Mouse (Mus musculus): Measurements from ENCODE around the gene Tdrd9. TPM values are rescaled to one million over a fixed set of nuclear protein-coding genes. Genes with fewer than 3 reads are reported as not detected.

The Tdrd9 gene
- polyA plus RNA-seq, 1 experiment from 2014 or later, result 0.16 TPM

DNA sequence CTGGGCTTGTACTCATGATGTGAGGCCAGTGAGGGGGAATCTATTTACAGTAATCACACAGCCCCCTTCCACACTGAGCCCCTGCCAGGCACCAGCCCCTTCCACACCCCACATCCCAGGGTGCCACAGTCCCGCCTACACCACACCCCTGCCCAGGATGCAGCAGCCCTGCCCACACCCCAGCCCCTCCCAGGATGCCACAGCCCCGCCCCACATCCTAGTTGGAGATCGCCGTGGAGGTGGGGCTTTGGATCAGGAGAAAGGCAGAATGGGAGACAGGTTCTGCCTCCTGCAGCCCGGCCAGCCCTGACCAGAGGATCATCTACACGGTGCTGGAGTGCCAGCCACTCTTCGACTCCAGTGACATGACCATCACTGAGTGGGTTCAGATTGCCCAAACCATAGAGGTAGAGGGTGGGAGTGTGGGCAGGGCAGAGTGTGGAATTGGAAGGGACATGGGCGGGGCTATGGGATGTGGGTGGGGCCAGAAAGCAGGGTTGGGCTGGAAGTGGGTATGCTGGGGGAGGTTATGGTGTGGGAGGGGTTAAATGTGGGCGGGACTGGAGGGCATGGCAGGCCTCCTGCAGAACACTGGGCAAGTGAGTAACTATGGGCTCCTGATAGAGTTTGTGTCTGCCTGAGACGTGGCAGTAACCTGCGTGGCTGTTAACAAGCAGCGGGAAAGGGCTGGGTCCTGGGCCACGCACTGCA, 141.5 kb downstream of the Tdrd9 start:
- H3K27ac ChIP-seq (ENCODE audit: low read length), result no peak overlapping the region
- no peak overlapping the region for H3K4me3 ChIP-seq (ENCODE audit: low read length)
- H3K9ac ChIP-seq (ENCODE audit: low read length), result no peak overlapping the region
- H3K4me2 ChIP-seq (ENCODE audit: low read depth, low read length), result no peak overlapping the region
- ATAC-seq (replicated peaks; ENCODE audit: extremely low read depth, insufficient read depth, low FRiP score), result 0 out of 2 replicates have a peak, but pooled peaks have one; percentile 12
- WGBS, result 19% methylated on average over 13 of the region's 13 CpGs
- no peaks in the 10 kb centered on the region for H3K36me3 ChIP-seq (ENCODE audit: control insufficient read depth, insufficient read depth)
- no peaks in the 10 kb centered on the region for H3K9me3 ChIP-seq (replicated peaks; ENCODE audit: control insufficient read depth, low read length)
- peaks cover 11% of the 10 kb centered on the region; the same call in 1 of the 2 replicates for H3K27me3 ChIP-seq (ENCODE audit: control insufficient read depth, insufficient read depth, low read length)
- H3K4me1 ChIP-seq (ENCODE audit: control insufficient read depth, insufficient read depth, low read length), result no peaks in the 10 kb centered on the region

DNA sequence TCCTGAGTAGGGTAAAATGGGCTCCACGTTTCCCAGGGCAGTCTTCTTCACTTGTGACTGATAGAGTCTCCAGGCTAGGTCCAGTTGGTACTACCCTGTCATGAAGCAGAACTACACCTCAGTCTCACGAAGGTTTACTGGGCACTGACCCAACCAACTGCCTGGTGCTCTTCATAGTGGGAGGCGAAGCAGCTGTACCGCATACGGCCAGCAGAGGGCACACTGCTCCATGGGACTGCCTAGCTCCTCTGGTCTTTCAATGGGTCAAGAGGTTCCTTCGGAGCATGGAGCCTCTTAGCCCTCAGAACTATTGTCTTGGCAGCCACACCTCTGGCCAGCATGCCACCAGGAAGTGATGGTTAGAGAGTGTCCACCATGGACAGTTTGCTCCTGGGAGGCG, 142.4 kb downstream of the Tdrd9 start:
- no peak for ATAC-seq (replicated peaks; ENCODE audit: extremely low read depth, insufficient read depth, low FRiP score)
- Histone ChIP-seq H3K9ac (ENCODE audit: low read length) (no peak overlapping the region), H3K27ac (ENCODE audit: low read length) (no peak overlapping the region), H3K36me3 (ENCODE audit: control insufficient read depth, insufficient read depth) (no peaks in the 10 kb centered on the region), H3K4me3 (ENCODE audit: low read length) (no peak overlapping the region), H3K9me3 (replicated peaks; ENCODE audit: control insufficient read depth, low read length) (no peaks in the 10 kb centered on the region), H3K4me1 (ENCODE audit: control insufficient read depth, insufficient read depth, low read length) (no peaks in the 10 kb centered on the region), H3K27me3 (ENCODE audit: control insufficient read depth, insufficient read depth, low read length) (peaks cover 12% of the 10 kb centered on the region; the same call in 1 of the 2 replicates), H3K4me2 (ENCODE audit: low read depth, low read length) (no peak overlapping the region)
- whole genome bisulfite sequencing, result 12% methylated on average over 7 of the region's 7 CpGs

DNA sequence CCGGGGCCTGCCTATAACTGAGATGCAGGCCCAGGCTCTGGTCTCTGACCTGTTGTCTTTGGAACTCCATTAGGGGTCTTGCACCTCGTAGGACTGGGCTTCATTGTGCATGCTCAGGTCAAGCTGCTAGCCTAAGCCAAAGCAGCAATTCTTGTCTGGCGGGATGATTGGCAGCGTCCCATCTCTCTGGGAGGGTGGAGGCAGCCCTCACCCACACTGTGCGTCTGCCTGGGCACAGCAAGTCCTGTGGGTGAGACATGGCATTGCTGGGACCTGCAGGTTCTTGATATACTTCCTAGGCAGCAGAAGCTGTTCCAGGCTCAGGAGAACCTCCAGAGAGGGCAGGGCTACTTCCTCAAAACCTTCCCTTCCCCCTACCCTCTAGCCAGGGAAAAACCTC, 145.6 kb downstream of the Tdrd9 start:
- Histone ChIP-seq H3K36me3 (ENCODE audit: control insufficient read depth, insufficient read depth) (no peaks in the 10 kb centered on the region), H3K4me3 (ENCODE audit: low read length) (no peak overlapping the region), H3K27ac (ENCODE audit: low read length) (no peak overlapping the region), H3K9ac (ENCODE audit: low read length) (no peak overlapping the region), H3K4me2 (ENCODE audit: low read depth, low read length) (no peak overlapping the region), H3K27me3 (ENCODE audit: control insufficient read depth, insufficient read depth, low read length) (peaks cover 14% of the 10 kb centered on the region; the same call in 1 of the 2 replicates), H3K9me3 (replicated peaks; ENCODE audit: control insufficient read depth, low read length) (no peaks in the 10 kb centered on the region), H3K4me1 (ENCODE audit: control insufficient read depth, insufficient read depth, low read length) (no peaks in the 10 kb centered on the region)
- WGBS, result 73% methylated on average over 5 of the region's 5 CpGs
- no peak for ATAC-seq (replicated peaks; ENCODE audit: extremely low read depth, insufficient read depth, low FRiP score)

DNA sequence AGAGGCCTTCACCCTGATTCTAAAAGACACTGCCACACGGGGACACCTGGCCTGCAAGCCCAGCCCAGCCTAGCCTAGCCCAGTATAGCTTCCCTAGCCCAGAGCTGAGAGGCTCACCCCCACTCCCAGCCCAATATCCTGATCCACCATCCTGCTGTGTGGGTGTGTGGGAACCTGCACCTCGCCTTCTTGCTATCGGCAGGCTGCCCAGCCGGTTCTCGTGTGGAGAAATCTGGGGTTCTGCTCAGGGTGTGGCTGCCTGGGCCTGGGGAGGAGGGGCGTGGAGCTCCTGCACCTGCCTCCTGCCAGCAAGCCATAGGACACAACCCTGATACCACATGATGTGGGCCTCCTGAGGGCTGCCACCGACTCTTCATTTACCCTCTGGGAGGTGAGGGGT, 146.3 kb downstream of the Tdrd9 start:
- Histone ChIP-seq H3K4me2 (ENCODE audit: low read depth, low read length) (no peak overlapping the region), H3K4me3 (ENCODE audit: low read length) (no peak overlapping the region), H3K27ac (ENCODE audit: low read length) (no peak overlapping the region), H3K36me3 (ENCODE audit: control insufficient read depth, insufficient read depth) (no peaks in the 10 kb centered on the region), H3K4me1 (ENCODE audit: control insufficient read depth, insufficient read depth, low read length) (no peaks in the 10 kb centered on the region), H3K27me3 (ENCODE audit: control insufficient read depth, insufficient read depth, low read length) (0 out of 2 replicates have a peak, but pooled peaks cover 12% of the 10 kb centered on the region), H3K9me3 (replicated peaks; ENCODE audit: control insufficient read depth, low read length) (no peaks in the 10 kb centered on the region), H3K9ac (ENCODE audit: low read length) (no peak overlapping the region)
- ATAC-seq (replicated peaks; ENCODE audit: extremely low read depth, insufficient read depth, low FRiP score), result no peak
- 72% methylated on average over 7 of the region's 7 CpGs for WGBS

Small RNA genes within 50 kb of the gene (microRNA-seq; reads per million reads assigned to microRNA genes)
- gene Mir3073a (not detected), gene Mir3073b (not detected)

Other genes with a start within 250 kb of the Tdrd9 start
- gene Klc1, start 212.7 kb upstream of the Tdrd9 start, polyA plus RNA-seq (2015; fragmentation: Nextera tagmentation; extraction: Ambion mirVana), result 125 and 134 TPM in 2 replicates
- gene Xrcc3, start 157.7 kb upstream of the Tdrd9 start, polyA plus RNA-seq (2015; fragmentation: Nextera tagmentation; extraction: Ambion mirVana), result 5.6 and 6.7 TPM in 2 replicates
- 111 and 124 TPM in 2 replicates for gene Zfyve21, start 157.4 kb upstream of the Tdrd9 start, polyA plus RNA-seq (2015; fragmentation: Nextera tagmentation; extraction: Ambion mirVana)
- 11.2 and 13.6 TPM in 2 replicates for gene Ppp1r13b, start 63.4 kb upstream of the Tdrd9 start, polyA plus RNA-seq (2015; fragmentation: Nextera tagmentation; extraction: Ambion mirVana)
- gene Atp5mpl, start 4.6 kb upstream of the Tdrd9 start, polyA plus RNA-seq (2015; fragmentation: Nextera tagmentation; extraction: Ambion mirVana), result 1,449 and 1,610 TPM in 2 replicates
- 0.41 and 0.84 TPM in 2 replicates for gene Rd3l, start 9.8 kb downstream of the Tdrd9 start, polyA plus RNA-seq (2015; fragmentation: Nextera tagmentation; extraction: Ambion mirVana)
- gene Aspg, start 135.1 kb downstream of the Tdrd9 start, polyA plus RNA-seq (2015; fragmentation: Nextera tagmentation; extraction: Ambion mirVana), result 0.59 and 0.65 TPM in 2 replicates
- gene Kif26a, start 174.6 kb downstream of the Tdrd9 start, polyA plus RNA-seq (2015; fragmentation: Nextera tagmentation; extraction: Ambion mirVana), result 2.1 and 2.8 TPM in 2 replicates